Mouse (Mus musculus) inflammation-experienced regulatory T-cells, adult 6 months (primary cell): ENCODE measurements around the gene Phactr1. TPM values are rescaled to one million over a fixed set of nuclear protein-coding genes. Genes with fewer than 3 reads are reported as not detected.

Experiments used
- ATAC-seq: one replicate; pipeline ENCODE4 v1.8.0; 2017
- polyA plus RNA-seq, 3 experiments: library from polyadenylated mRNA; unstranded; fragments of 100-300 nt; shearing (Covaris generic); gene quantifications; one replicate each; pipeline ENCODE4 v1.2.1; 2017

Gene Phactr1
- polyA plus RNA-seq, 3 experiments from 2014 or later: 0.58 TPM; not detected in 2

- ATAC-seq: no peak
Measured at GRCm38 (mm10) chr13:42759170-42759569, 78.7 kb downstream of the Phactr1 start.

GRCm38 (mm10) chr13:42760907-42761544 is 80.6 kb downstream of the Phactr1 start:
- no peak for ATAC-seq

- no peak for ATAC-seq
Measured at GRCm38 (mm10) chr13:42772314-42772713, 91.9 kb downstream of the Phactr1 start.

GRCm38 (mm10) chr13:42774040-42774439 is 93.6 kb downstream of the Phactr1 start:
- ATAC-seq: no peak

- no peak for ATAC-seq
Measured at GRCm38 (mm10) chr13:42782151-42782550, 101.7 kb downstream of the Phactr1 start.

- ATAC-seq: no peak
Measured at GRCm38 (mm10) chr13:42789221-42789620, 108.8 kb downstream of the Phactr1 start.

- ATAC-seq: no peak
Measured at GRCm38 (mm10) chr13:42792279-42792678, 111.9 kb downstream of the Phactr1 start.

- no peak for ATAC-seq
Measured at GRCm38 (mm10) chr13:42800523-42800922, 120.1 kb downstream of the Phactr1 start.

- no peak for ATAC-seq
Measured at GRCm38 (mm10) chr13:42804314-42804713, 123.9 kb downstream of the Phactr1 start.

GRCm38 (mm10) chr13:42812762-42813161 is 132.3 kb downstream of the Phactr1 start:
- no peak for ATAC-seq

- ATAC-seq: no peak
Measured at GRCm38 (mm10) chr13:42818378-42818777, 138.0 kb downstream of the Phactr1 start.

- no peak for ATAC-seq
Measured at GRCm38 (mm10) chr13:42820513-42820912, 140.1 kb downstream of the Phactr1 start.

- ATAC-seq: no peak
Measured at GRCm38 (mm10) chr13:42821426-42822106, 141.1 kb downstream of the Phactr1 start.

- no peak for ATAC-seq
Measured at GRCm38 (mm10) chr13:42822545-42822944, 142.1 kb downstream of the Phactr1 start.

- no peak for ATAC-seq
Measured at GRCm38 (mm10) chr13:42823875-42824274, 143.5 kb downstream of the Phactr1 start.

GRCm38 (mm10) chr13:42826602-42827001 is 146.2 kb downstream of the Phactr1 start:
- ATAC-seq: no peak

- ATAC-seq: no peak
Measured at GRCm38 (mm10) chr13:42828978-42829377, 148.6 kb downstream of the Phactr1 start.

- no peak for ATAC-seq
Measured at GRCm38 (mm10) chr13:42835441-42835840, 155.0 kb downstream of the Phactr1 start.

GRCm38 (mm10) chr13:42839358-42839757 is 158.9 kb downstream of the Phactr1 start:
- ATAC-seq: no peak

- no peak for ATAC-seq
Measured at GRCm38 (mm10) chr13:42852086-42852485, 171.7 kb downstream of the Phactr1 start.

GRCm38 (mm10) chr13:42853900-42854595 is 173.6 kb downstream of the Phactr1 start:
- ATAC-seq: no peak

GRCm38 (mm10) chr13:42866162-42866941 is 185.9 kb downstream of the Phactr1 start:
- ATAC-seq: no peak

- no peak for ATAC-seq
Measured at GRCm38 (mm10) chr13:42867026-42867425, 186.6 kb downstream of the Phactr1 start.
